8 mouse cellular contexts compared by ENCODE assay signal in the genomic region with DNA sequence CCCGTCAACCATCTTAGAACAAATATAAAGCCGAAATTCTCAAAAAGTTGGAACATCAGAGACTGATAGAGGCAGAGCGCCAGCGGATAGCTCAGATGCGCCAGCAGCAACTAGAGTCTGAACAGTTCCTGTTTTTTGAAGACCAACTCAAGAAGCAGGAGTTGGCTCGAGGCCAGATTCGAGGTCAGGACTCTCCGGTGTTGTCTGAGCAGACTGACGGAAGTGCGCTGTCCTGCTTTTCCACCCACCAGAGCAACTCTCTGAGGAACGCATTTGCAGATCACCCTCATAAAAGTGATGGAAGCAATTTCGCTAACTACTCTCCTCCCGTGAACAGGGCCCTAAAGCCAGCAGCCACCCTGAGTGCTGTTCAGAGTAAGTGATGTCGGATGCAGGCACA. TPM values are rescaled to one million over a fixed set of nuclear protein-coding genes. Genes with fewer than 3 reads are reported as not detected.
DNase-seq lines count a peak whose midpoint lies in the region; ATAC-seq lines count a peak whose summit lies in the region.

No protein-coding gene starts in this region.

- ATAC-seq in intestine, embryonic 14.5 days (replicated peaks; ENCODE audit: low FRiP score, low TSS enrichment, low read depth) = no peak; the same call in 1 of the 2 replicates
- no peak for ATAC-seq in intestine, embryonic 16.5 days
- ATAC-seq in heart, embryonic 13.5 days (ENCODE audit: extremely low read depth, insufficient number of reproducible peaks, low FRiP score, low TSS enrichment) = no peak

- no peaks in the 10 kb centered on the region for H3K4me1 ChIP-seq in intestine, embryonic 14.5 days (replicated peaks; ENCODE audit: control insufficient read depth, insufficient read depth, low read length)
- no peaks in the 10 kb centered on the region for H3K4me1 ChIP-seq in intestine, embryonic 16.5 days (ENCODE audit: control insufficient read depth, insufficient read depth, low read length)
- H3K4me1 ChIP-seq in heart, embryonic 13.5 days = 0 out of 2 replicates have a peak, but pooled peaks cover 8% of the 10 kb centered on the region

- WGBS in intestine, embryonic 14.5 days = 54% methylated on average over 14 of the region's 14 CpGs
- 59% methylated on average over 14 of the region's 14 CpGs for WGBS in intestine, embryonic 16.5 days
- WGBS in heart, embryonic 13.5 days = 62% methylated on average over 14 of the region's 14 CpGs

- no peak overlapping the region for H3K27ac ChIP-seq in intestine, embryonic 14.5 days (ENCODE audit: low read depth)
- H3K27ac ChIP-seq in intestine, embryonic 16.5 days (ENCODE audit: low read length) = no peak overlapping the region
- H3K27ac ChIP-seq in heart, embryonic 13.5 days (replicated peaks) = no peak overlapping the region

- H3K36me3 ChIP-seq in intestine, embryonic 14.5 days (ENCODE audit: control insufficient read depth, insufficient read depth, low read length) = peaks cover 11% of the 10 kb centered on the region; the same call in 1 of the 2 replicates
- H3K36me3 ChIP-seq in intestine, embryonic 16.5 days (ENCODE audit: control insufficient read depth, insufficient read depth, low read length) = no peaks in the 10 kb centered on the region
- H3K36me3 ChIP-seq in heart, embryonic 13.5 days = peaks cover 12% of the 10 kb centered on the region; the same call in 1 of the 2 replicates

- H3K9me3 ChIP-seq in intestine, embryonic 14.5 days (ENCODE audit: control insufficient read depth, low read length) = no peaks in the 10 kb centered on the region
- H3K9me3 ChIP-seq in intestine, embryonic 16.5 days (ENCODE audit: control insufficient read depth, low read length) = no peaks in the 10 kb centered on the region
- no peaks in the 10 kb centered on the region for H3K9me3 ChIP-seq in heart, embryonic 13.5 days

- H3K4me3 ChIP-seq in intestine, embryonic 14.5 days (ENCODE audit: low read depth, low read length) = no peak overlapping the region
- no peak overlapping the region for H3K4me3 ChIP-seq in intestine, embryonic 16.5 days (ENCODE audit: low read length)
- H3K4me3 ChIP-seq in heart, embryonic 13.5 days = no peak overlapping the region

- DNase-seq in intestine, embryonic 14.5 days (ENCODE audit: low spot score) = peak; percentile 55
- peak; percentile 24 for DNase-seq in adrenal gland, adult 8-10 months
- peak; percentile 81 for DNase-seq in layer of hippocampus, adult 9-11 months
- peak; percentile 43 for DNase-seq in ovary, postnatal 14 days (ENCODE audit: low spot score)
- DNase-seq in thymus, postnatal 4 days = no peak
- DNase-seq in thymus, postnatal 14 days = no peak

- no peak overlapping the region for H3K9ac ChIP-seq in intestine, embryonic 14.5 days (ENCODE audit: low read length)
- no peak overlapping the region for H3K9ac ChIP-seq in intestine, embryonic 16.5 days (ENCODE audit: low read depth, low read length)
- H3K9ac ChIP-seq in heart, embryonic 13.5 days = no peak overlapping the region

- no peak overlapping the region for H3K4me2 ChIP-seq in intestine, embryonic 14.5 days (ENCODE audit: low read length)
- no peak overlapping the region for H3K4me2 ChIP-seq in intestine, embryonic 16.5 days (ENCODE audit: low read depth, low read length)
- H3K4me2 ChIP-seq in heart, embryonic 13.5 days = peak overlapping the region; percentile 12; the same call in 1 of the 2 replicates

- no peaks in the 10 kb centered on the region for H3K27me3 ChIP-seq in intestine, embryonic 14.5 days (replicated peaks; ENCODE audit: control insufficient read depth, insufficient read depth, low read length)
- H3K27me3 ChIP-seq in intestine, embryonic 16.5 days (replicated peaks; ENCODE audit: control insufficient read depth, insufficient read depth, low read length) = no peaks in the 10 kb centered on the region
- no peaks in the 10 kb centered on the region for H3K27me3 ChIP-seq in heart, embryonic 13.5 days (replicated peaks)

RNA-seq across cellular contexts. Expression of a gene that starts 21.4 kb away (rescaled TPM):
- polyA plus RNA-seq in intestine, embryonic 14.5 days (2014; fragmentation: Nextera tagmentation; extraction: Ambion mirVana) = 1,786 and 2,002 TPM in 2 replicates
- 1,466 and 1,574 TPM in 2 replicates for polyA plus RNA-seq in intestine, embryonic 16.5 days (2015; fragmentation: Nextera tagmentation; extraction: Ambion mirVana)
- 10 to 100 TPM; 26.3 to 60.4 (median 36.5) TPM for total RNA-seq in adrenal gland, adult 8-10 months (2022)
- polyA plus RNA-seq in heart, embryonic 13.5 days (2015; fragmentation: Nextera tagmentation; extraction: Ambion mirVana) = 1,110 and 1,204 TPM in 2 replicates

RNA-seq across cellular contexts. Expression of a gene that starts 41.9 kb away (rescaled TPM):
- 14.6 and 17.0 TPM in 2 replicates for polyA plus RNA-seq in intestine, embryonic 14.5 days (2014; fragmentation: Nextera tagmentation; extraction: Ambion mirVana)
- polyA plus RNA-seq in intestine, embryonic 16.5 days (2015; fragmentation: Nextera tagmentation; extraction: Ambion mirVana) = 22.9 and 24.3 TPM in 2 replicates
- total RNA-seq in adrenal gland, adult 8-10 months (2022) = 1 to 10 TPM; 6.3 to 8.1 (median 7.1) TPM
- 5.5 and 6.4 TPM in 2 replicates for polyA plus RNA-seq in heart, embryonic 13.5 days (2015; fragmentation: Nextera tagmentation; extraction: Ambion mirVana)

RNA-seq across cellular contexts. Expression of a gene that starts 56.5 kb away (rescaled TPM):
- 2.0 and 2.7 TPM in 2 replicates for polyA plus RNA-seq in intestine, embryonic 14.5 days (2014; fragmentation: Nextera tagmentation; extraction: Ambion mirVana)
- 5.8 and 6.4 TPM in 2 replicates for polyA plus RNA-seq in intestine, embryonic 16.5 days (2015; fragmentation: Nextera tagmentation; extraction: Ambion mirVana)
- 10 to 100 TPM in 1 of 4 experiments, 1 to 10 TPM in 3; 7.9 to 10.1 (median 8.3) TPM for total RNA-seq in adrenal gland, adult 8-10 months (2022)
- polyA plus RNA-seq in heart, embryonic 13.5 days (2015; fragmentation: Nextera tagmentation; extraction: Ambion mirVana) = 2.6 and 2.8 TPM in 2 replicates

Comparison
In these comparisons a context has a peak if more than half of its experiments do, and no peak if none do; other contexts are left out.
1. DNase-seq: peak in intestine, embryonic 14.5 days (single experiment), adrenal gland, adult 8-10 months (single experiment), layer of hippocampus, adult 9-11 months (single experiment) and ovary, postnatal 14 days (single experiment); none in thymus, postnatal 4 days (single experiment) and thymus, postnatal 14 days (single experiment).